Mouse (Mus musculus) heart, embryonic 15.5 days (tissue): ENCODE data around the gene Olfr1065. TPM values are rescaled to one million over a fixed set of nuclear protein-coding genes. Genes with fewer than 3 reads are reported as not detected.
"Not testable (repeated sequence)": the region's sequence is repeated elsewhere in the genome, so short reads cannot be mapped to it uniquely, and the experiment has no call there.

ENCODE experiments used
- ATAC-seq: fragments of 200-750 bp; cut with Nextera tagmentation; replicated peaks from 2 replicates; pipeline ENCODE4 v1.8.0; 2017; ENCODE audit warnings: low read depth, moderate TSS enrichment; ENCODE audit not compliant: insufficient number of reproducible peaks, insufficient read depth, low FRiP score
- H3K27ac ChIP-seq: fragments of 300-500 bp; sonication (generic); 2 replicates; pipeline ENCODE4 v1.5.1; 2015; ENCODE audit warnings: mild to moderate bottlenecking, inconsistent platforms
- H3K27me3 ChIP-seq: fragments of 300-500 bp; sonication (generic); 2 replicates; pipeline ENCODE4 v1.6.1; 2015; ENCODE audit warnings: inconsistent platforms
- H3K36me3 ChIP-seq: fragments of 300-500 bp; sonication (generic); 2 replicates; pipeline ENCODE4 v1.6.1; 2015; ENCODE audit warnings: mild to moderate bottlenecking, inconsistent platforms
- H3K4me1 ChIP-seq: fragments of 300-500 bp; sonication (generic); replicated peaks from 2 replicates; pipeline ENCODE4 v1.6.1; 2015; ENCODE audit warnings: inconsistent platforms
- H3K4me2 ChIP-seq: fragments of 300-500 bp; sonication (generic); 2 replicates; pipeline ENCODE4 v1.6.1; 2015; ENCODE audit warnings: inconsistent platforms, mild to moderate bottlenecking, moderate library complexity
- H3K4me3 ChIP-seq: fragments of 300-500 bp; sonication (generic); 2 replicates; pipeline ENCODE4 v1.5.1; 2015; ENCODE audit warnings: mild to moderate bottlenecking, inconsistent platforms
- H3K9ac ChIP-seq: fragments of 300-500 bp; sonication (generic); 2 replicates; pipeline ENCODE4 v1.6.1; 2015; ENCODE audit warnings: mild to moderate bottlenecking, inconsistent platforms
- H3K9me3 ChIP-seq: fragments of 300-500 bp; sonication (generic); replicated peaks from 2 replicates; pipeline ENCODE4 v1.6.1; 2016; ENCODE audit warnings: inconsistent platforms
- WGBS: fragments of 180-500 bp; shearing (Covaris S2); methylation state at CpG from one replicate; pipeline ENCODE4 v1.1.7; 2015; ENCODE audit warnings: mixed read lengths; 5-methylcytosine and 5-hydroxymethylcytosine counted together
- polyA plus RNA-seq: library from polyadenylated mRNA; unstranded; fragments of >200 nt; fragmentation: Nextera tagmentation; extraction: Ambion mirVana; gene quantifications from 2 replicates; pipeline ENCODE4 v1.2.1, GENCODE M21; 2015

Olfr1065 gene
- not detected in 2 replicates for polyA plus RNA-seq

DNA sequence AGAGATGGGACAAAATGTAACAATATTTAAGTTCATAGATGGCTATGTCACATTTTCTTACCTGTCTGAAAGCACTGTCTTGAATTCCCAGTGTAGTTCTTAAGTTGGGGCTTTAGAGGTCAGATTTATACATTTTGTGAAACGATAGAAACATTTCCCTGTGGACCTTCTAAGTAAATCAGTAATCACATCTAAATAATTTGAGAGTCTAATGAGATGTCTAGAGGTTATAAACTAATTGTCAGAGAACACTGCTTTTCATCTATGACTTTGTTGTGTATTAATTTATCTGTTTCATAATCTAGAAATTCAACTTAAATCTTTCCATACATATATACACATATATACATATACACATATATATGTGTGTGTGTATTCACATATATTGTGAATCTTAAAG is at the start of gene Olfr1065:
Gene Olfr1065, minus strand, starts transcription at position 101 of the 400 bp plus-strand sequence.
- WGBS = 60% methylated on average over 1 of the region's 1 CpGs

DNA sequence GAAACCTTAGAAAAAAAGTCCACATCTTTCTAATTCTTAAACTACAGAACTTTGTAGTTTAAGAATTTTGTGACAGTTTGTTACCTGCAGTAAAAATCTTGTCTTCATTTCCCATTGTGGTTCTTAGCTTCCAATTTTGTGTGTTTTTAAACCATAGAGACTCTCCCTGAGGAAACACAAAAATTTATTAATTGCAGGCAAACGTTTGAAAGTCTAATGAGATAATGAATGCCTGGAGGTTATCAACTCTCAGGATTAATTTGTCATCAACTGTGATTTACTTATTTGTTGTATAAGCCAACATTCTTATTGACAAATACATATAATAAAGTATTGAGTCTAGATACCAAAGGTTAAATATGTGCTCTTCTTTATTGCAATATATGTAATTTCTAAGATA is 36.9 kb upstream of the Olfr1065 start, which contains the start of gene Olfr228:
Gene Olfr228, minus strand, starts transcription at position 101 of the 400 bp plus-strand sequence.
- 33% methylated on average over 1 of the region's 1 CpGs for WGBS
- Histone ChIP-seq H3K27me3 (no peaks in the 10 kb centered on the region), H3K27ac (no peak within 1 kb of the TSS), H3K4me2 (no peak within 1 kb of the TSS), H3K9me3 (no peaks in the 10 kb centered on the region), H3K36me3 (no peaks in the 10 kb centered on the region), H3K4me1 (no peaks in the 10 kb centered on the region), H3K4me3 (no peak within 1 kb of the TSS), H3K9ac (no peak within 1 kb of the TSS)
- ATAC-seq = no peak

More for the DNA sequence above, at the start of gene Olfr1065:
- not testable (repeated sequence) for ATAC-seq, H3K36me3 ChIP-seq, H3K27me3 ChIP-seq, H3K4me2 ChIP-seq, H3K27ac ChIP-seq, H3K9me3 ChIP-seq, H3K9ac ChIP-seq, H3K4me3 ChIP-seq, H3K4me1 ChIP-seq

DNA sequence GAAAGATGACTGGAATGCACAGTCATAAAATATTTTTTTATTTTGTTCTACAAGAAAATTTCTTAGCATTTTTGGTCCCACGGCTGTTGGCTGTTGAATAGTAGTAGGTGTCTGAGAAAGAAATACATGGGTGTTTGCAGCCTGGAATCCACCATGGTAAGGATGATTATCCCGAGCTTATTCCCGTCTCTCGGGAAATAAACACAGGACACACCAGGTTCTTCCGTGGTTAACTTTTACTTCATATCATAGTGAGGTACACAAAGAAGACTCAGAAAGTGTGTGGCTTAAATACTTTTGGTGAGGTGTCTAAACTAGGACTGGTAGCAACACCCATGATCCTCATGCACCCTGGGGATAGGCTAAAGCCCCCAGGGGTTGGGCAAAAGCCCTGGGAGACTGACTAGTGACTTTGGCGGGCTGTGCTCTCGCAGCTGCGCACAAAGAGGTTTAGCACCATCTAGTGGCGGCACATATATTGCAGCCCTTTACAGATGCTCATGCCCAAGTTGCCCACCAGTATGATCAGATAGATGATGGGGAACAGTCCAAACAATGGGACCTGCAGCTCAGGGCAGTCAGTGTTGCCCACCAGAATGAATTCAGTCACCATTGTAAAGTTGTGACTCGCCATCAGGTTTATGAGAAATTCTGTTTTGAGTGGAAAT is 14.2 kb upstream of the Olfr1065 start:
- ATAC-seq = no peak
- WGBS = 30% methylated on average over 10 of the region's 10 CpGs
- H3K4me3 ChIP-seq = peak overlapping the region; percentile 19; the same call in 1 of the 2 replicates

DNA sequence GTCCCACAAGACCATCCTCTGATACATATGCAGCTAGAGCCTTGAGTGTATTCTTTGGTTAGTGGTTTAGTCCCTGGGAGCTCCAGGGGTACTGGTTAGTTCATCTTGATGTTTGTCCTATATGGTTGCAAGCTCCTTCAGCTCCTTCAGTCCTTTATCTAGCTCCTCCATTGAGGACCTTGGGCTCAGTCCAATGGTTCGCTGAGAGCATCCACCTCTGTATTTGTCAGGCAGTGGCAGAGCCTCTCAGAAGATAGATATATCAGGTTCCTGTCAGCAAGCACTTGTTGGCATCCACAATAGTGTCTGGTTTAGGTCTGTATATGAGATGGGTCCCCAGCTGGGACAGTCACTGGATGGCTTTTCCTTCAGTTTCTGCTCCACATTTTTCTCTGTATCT is 10.0 kb upstream of the Olfr1065 start:
- no peaks in the 10 kb centered on the region for H3K9me3 ChIP-seq
- H3K27ac ChIP-seq = no peak overlapping the region
- H3K4me3 ChIP-seq = no peak overlapping the region
- H3K4me1 ChIP-seq = no peaks in the 10 kb centered on the region
- 43% methylated on average over 1 of the region's 1 CpGs for WGBS
- no peaks in the 10 kb centered on the region for H3K36me3 ChIP-seq
- H3K9ac ChIP-seq = no peak overlapping the region
- H3K27me3 ChIP-seq = no peaks in the 10 kb centered on the region
- no peak for ATAC-seq
- H3K4me2 ChIP-seq = no peak overlapping the region

More for the DNA sequence above, 14.2 kb upstream of the Olfr1065 start:
- no peak overlapping the region for H3K27ac ChIP-seq
- no peaks in the 10 kb centered on the region for H3K36me3 ChIP-seq
- H3K9ac ChIP-seq = no peak overlapping the region
- H3K9me3 ChIP-seq = no peaks in the 10 kb centered on the region
- no peaks in the 10 kb centered on the region for H3K4me1 ChIP-seq
- peak overlapping the region; percentile 47 for H3K4me2 ChIP-seq
- no peaks in the 10 kb centered on the region for H3K27me3 ChIP-seq

GRCm38 (mm10) chr2:86456169-86456568 is 5.8 kb upstream of the Olfr1065 start, which contains the start of gene Olfr1066:
Gene Olfr1066 (minus strand): TSS chr2:86456269.
- no peak for ATAC-seq

DNA sequence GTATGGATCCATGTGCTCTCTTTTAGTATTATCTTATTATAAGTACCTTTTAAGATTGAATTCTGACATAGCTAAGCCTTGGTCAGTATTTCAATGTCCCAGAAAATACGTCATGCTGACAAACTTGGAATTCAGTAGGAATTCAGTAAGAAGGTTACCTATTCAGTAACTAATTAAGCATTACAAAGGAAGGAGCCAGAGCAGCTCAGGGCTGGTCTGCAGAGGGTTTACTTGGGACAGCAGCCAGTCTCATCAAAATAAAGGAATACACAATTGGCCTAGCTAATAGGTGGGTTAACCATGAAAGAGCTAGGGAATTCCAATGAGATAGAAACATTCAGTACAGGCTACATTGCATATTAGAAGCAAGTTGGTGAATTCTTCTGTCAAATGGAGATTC is 8.3 kb downstream of the Olfr1065 start:
- H3K4me1 ChIP-seq, H3K27ac ChIP-seq, H3K4me3 ChIP-seq, H3K9me3 ChIP-seq, H3K27me3 ChIP-seq, ATAC-seq, H3K4me2 ChIP-seq, H3K36me3 ChIP-seq, H3K9ac ChIP-seq: not testable (repeated sequence)
- WGBS = 63% methylated on average over 1 of the region's 1 CpGs

More at GRCm38 (mm10) chr2:86456169-86456568, 5.8 kb upstream of the Olfr1065 start, which contains the start of gene Olfr1066:
- no peaks in the 10 kb centered on the region for H3K36me3 ChIP-seq
- no peak within 1 kb of the TSS for H3K27ac ChIP-seq
- no peaks in the 10 kb centered on the region for H3K27me3 ChIP-seq
- H3K9me3 ChIP-seq = no peaks in the 10 kb centered on the region
- no peak within 1 kb of the TSS for H3K9ac ChIP-seq
- no peak within 1 kb of the TSS for H3K4me3 ChIP-seq
- no peaks in the 10 kb centered on the region for H3K4me1 ChIP-seq
- 75% methylated on average over 1 of the region's 1 CpGs for WGBS
- no peak within 1 kb of the TSS for H3K4me2 ChIP-seq

DNA sequence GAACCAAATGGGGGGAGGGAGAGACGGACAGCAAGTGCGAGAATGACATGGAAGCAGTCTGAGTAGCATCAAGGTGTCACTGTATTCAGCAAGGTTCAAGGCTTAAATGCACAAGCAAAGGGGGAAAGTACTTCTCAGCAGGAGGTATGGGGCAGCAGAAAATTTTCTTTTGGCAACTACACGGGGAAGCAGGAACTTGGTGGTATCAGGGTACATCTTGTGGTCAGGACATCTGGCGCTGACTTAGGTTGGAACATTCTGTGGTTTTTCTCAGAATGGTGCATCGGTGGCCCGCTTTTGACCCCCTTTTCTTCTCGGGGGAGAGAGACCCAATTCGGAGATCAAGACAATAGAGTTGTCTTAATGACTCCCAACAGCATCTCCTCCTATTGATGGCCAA is 21.9 kb downstream of the Olfr1065 start:
- not testable (repeated sequence) for H3K4me2 ChIP-seq, H3K27me3 ChIP-seq, H3K9ac ChIP-seq, H3K4me1 ChIP-seq, H3K9me3 ChIP-seq, ATAC-seq, H3K4me3 ChIP-seq, H3K36me3 ChIP-seq, H3K27ac ChIP-seq
- WGBS = 78% methylated on average over 8 of the region's 8 CpGs

DNA sequence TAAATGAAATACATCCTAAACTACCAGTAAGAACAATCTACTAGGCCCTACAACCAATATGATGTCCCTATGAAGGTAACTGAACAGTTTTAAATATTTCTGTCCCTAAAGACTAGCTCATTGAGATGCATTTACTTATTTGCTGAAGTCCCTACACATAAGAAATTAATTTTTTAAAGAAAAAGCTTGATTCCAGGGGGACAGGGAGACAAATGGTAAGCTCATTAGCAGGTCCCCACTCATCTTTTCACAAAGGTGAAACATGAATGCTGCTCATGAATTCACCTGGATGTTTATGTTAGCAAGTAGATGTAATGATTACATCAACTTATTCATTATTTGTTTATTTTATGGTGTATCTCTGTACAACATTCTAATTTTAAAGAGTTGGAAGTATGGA is 23.7 kb downstream of the Olfr1065 start, which contains the start of gene Olfr1062:
Gene Olfr1062, minus strand, starts transcription at position 101 of the 400 bp plus-strand sequence.
- H3K4me3 ChIP-seq, H3K4me2 ChIP-seq, H3K9me3 ChIP-seq, H3K36me3 ChIP-seq, H3K27ac ChIP-seq, H3K9ac ChIP-seq, H3K4me1 ChIP-seq, H3K27me3 ChIP-seq, ATAC-seq: not testable (repeated sequence)

DNA sequence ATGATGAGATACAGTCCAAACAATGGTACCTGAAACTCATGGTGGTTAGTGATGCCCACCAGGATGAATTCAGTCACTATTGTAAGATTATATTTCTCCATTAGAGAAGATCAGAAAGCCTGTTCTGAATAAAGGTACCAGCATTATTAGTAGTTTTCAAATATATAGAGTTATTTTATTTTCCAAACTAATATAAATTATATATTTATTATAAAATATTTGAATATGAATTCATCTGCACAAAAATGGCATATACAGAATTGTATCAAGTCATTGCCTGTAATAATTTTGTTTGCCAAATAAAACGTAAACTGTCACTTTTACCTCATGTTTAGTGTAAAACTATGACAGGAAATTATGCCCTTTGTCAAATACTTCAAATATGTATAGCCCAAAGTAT is 36.4 kb downstream of the Olfr1065 start, which contains the start of gene Olfr1061:
Gene Olfr1061, minus strand, starts transcription at position 101 of the 400 bp plus-strand sequence.
- Histone ChIP-seq H3K9ac (no peak within 1 kb of the TSS), H3K36me3 (no peaks in the 10 kb centered on the region), H3K4me1 (no peaks in the 10 kb centered on the region), H3K27me3 (no peaks in the 10 kb centered on the region), H3K4me3 (no peak within 1 kb of the TSS), H3K4me2 (no peak within 1 kb of the TSS), H3K9me3 (no peaks in the 10 kb centered on the region), H3K27ac (no peak within 1 kb of the TSS)
- ATAC-seq = no peak
- WGBS = 71% methylated on average over 1 of the region's 1 CpGs

DNA sequence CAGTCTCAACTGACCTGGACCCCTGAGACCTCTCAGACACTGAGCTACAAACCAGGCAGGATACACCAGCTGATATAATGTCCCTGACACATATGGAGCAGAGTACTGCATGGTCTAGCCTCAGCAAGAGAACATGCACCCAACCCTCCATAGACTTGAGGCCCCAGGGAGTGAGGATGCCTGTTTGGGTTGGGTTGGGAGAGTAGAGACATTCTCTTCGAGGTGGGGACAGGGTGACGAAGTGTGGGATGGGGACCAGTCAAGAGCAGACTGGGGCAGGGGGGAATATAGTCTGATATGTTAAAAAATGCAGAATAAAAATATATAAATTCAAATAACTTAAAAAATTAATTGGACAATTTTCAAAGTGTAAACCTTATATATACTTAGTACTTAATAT is 55.3 kb downstream of the Olfr1065 start:
- Histone ChIP-seq H3K4me1 (no peaks in the 10 kb centered on the region), H3K4me3 (no peak overlapping the region), H3K9me3 (no peaks in the 10 kb centered on the region), H3K4me2 (no peak overlapping the region), H3K36me3 (no peaks in the 10 kb centered on the region), H3K27ac (no peak overlapping the region), H3K27me3 (no peaks in the 10 kb centered on the region), H3K9ac (no peak overlapping the region)
- no peak for ATAC-seq
- WGBS = 79% methylated on average over 2 of the region's 2 CpGs
